Mouse (Mus musculus): ENCODE data around the gene Rhoj.
"Not testable (repeated sequence)": the region's sequence is repeated elsewhere in the genome, so short reads cannot be mapped to it uniquely, and the experiment has no call there.

Rhoj gene

GRCm38 (mm10) chr12:75349537-75349936 is 41.4 kb downstream of the Rhoj start:
- DNase-seq (ENCODE audit: low read depth, low spot score) = not testable (repeated sequence)

GRCm38 (mm10) chr12:75350750-75351149 is 42.6 kb downstream of the Rhoj start:
- no peak for DNase-seq (ENCODE audit: low read depth, low spot score)

- DNase-seq (ENCODE audit: low read depth, low spot score) = no peak
These were observed 43.7 kb downstream of the Rhoj start for GRCm38 (mm10) chr12:75351846-75352245.

- DNase-seq (ENCODE audit: low read depth, low spot score) = no peak
These were observed 44.3 kb downstream of the Rhoj start for GRCm38 (mm10) chr12:75352410-75352809.

- no peak for DNase-seq (ENCODE audit: low read depth, low spot score)
These were observed 46.2 kb downstream of the Rhoj start for GRCm38 (mm10) chr12:75354354-75354753.

- DNase-seq (ENCODE audit: low read depth, low spot score) = no peak
These were observed 49.7 kb downstream of the Rhoj start for GRCm38 (mm10) chr12:75357781-75358180.

GRCm38 (mm10) chr12:75358714-75359113 is 50.6 kb downstream of the Rhoj start:
- DNase-seq (ENCODE audit: low read depth, low spot score) = peak; percentile 83

- no peak for DNase-seq (ENCODE audit: low read depth, low spot score)
These were observed 51.4 kb downstream of the Rhoj start for GRCm38 (mm10) chr12:75359500-75359899.

GRCm38 (mm10) chr12:75359921-75360482 is 51.9 kb downstream of the Rhoj start:
- DNase-seq (ENCODE audit: low read depth, low spot score) = no peak

- no peak for DNase-seq (ENCODE audit: low read depth, low spot score)
These were observed 54.3 kb downstream of the Rhoj start for GRCm38 (mm10) chr12:75362456-75362855.

GRCm38 (mm10) chr12:75364416-75364815 is 56.3 kb downstream of the Rhoj start:
- no peak for DNase-seq (ENCODE audit: low read depth, low spot score)

- no peak for DNase-seq (ENCODE audit: low read depth, low spot score)
These were observed 57.6 kb downstream of the Rhoj start for GRCm38 (mm10) chr12:75365621-75366124.

- DNase-seq (ENCODE audit: low read depth, low spot score) = no peak
These were observed 59.2 kb downstream of the Rhoj start for GRCm38 (mm10) chr12:75367371-75367770.

- peak; percentile 57 for DNase-seq (ENCODE audit: low read depth, low spot score)
These were observed 60.4 kb downstream of the Rhoj start for GRCm38 (mm10) chr12:75368527-75368926.

GRCm38 (mm10) chr12:75369418-75369851 is 61.3 kb downstream of the Rhoj start:
- DNase-seq (ENCODE audit: low read depth, low spot score) = peak; percentile 78

- DNase-seq (ENCODE audit: low read depth, low spot score) = no peak
These were observed 66.3 kb downstream of the Rhoj start for GRCm38 (mm10) chr12:75374437-75374836.

GRCm38 (mm10) chr12:75375060-75375459 is 66.9 kb downstream of the Rhoj start:
- DNase-seq (ENCODE audit: low read depth, low spot score) = no peak

GRCm38 (mm10) chr12:75376126-75376525 is 68.0 kb downstream of the Rhoj start:
- no peak for DNase-seq (ENCODE audit: low read depth, low spot score)

- DNase-seq (ENCODE audit: low read depth, low spot score) = no peak
These were observed 78.6 kb downstream of the Rhoj start for GRCm38 (mm10) chr12:75386731-75387130.

GRCm38 (mm10) chr12:75387156-75387555 is 79.0 kb downstream of the Rhoj start:
- peak; percentile 74 for DNase-seq (ENCODE audit: low read depth, low spot score)

GRCm38 (mm10) chr12:75387846-75388245 is 79.7 kb downstream of the Rhoj start:
- DNase-seq (ENCODE audit: low read depth, low spot score) = peak; percentile 64

- DNase-seq (ENCODE audit: low read depth, low spot score) = no peak
These were observed 80.4 kb downstream of the Rhoj start for GRCm38 (mm10) chr12:75388521-75388920.

GRCm38 (mm10) chr12:75389308-75390135 is 81.4 kb downstream of the Rhoj start:
- DNase-seq (ENCODE audit: low read depth, low spot score) = no peak

Measured in skeletal muscle tissue, adult 2 months (tissue).